Mouse (Mus musculus) heart, postnatal 0 days (tissue): ENCODE measurements around the gene Npff. TPM values are rescaled to one million over a fixed set of nuclear protein-coding genes. Genes with fewer than 3 reads are reported as not detected.

ENCODE experiments used
- ATAC-seq: fragments of 200-750 bp; cut with Nextera tagmentation; 2 replicates; pipeline ENCODE4 v1.8.0; 2017; ENCODE audit warnings: low read depth, moderate number of reproducible peaks, moderate library complexity; ENCODE audit not compliant: insufficient read depth
- DNase-seq: peaks from one replicate; pipeline ENCODE4 v3.0.0-alpha.2; 2016; ENCODE audit warnings: low spot score
- H3K27ac ChIP-seq: fragments of 300-500 bp; sonication (generic); 2 replicates; pipeline ENCODE4 v1.5.1; 2014; ENCODE audit warnings: low read depth, mild to moderate bottlenecking
- H3K27me3 ChIP-seq: fragments of 300-500 bp; sonication (generic); 2 replicates; pipeline ENCODE4 v1.6.1; 2014; ENCODE audit warnings: low read length, mixed read lengths; ENCODE audit not compliant: control insufficient read depth, insufficient read depth
- H3K36me3 ChIP-seq: fragments of 300-500 bp; sonication (generic); replicated peaks from 2 replicates; pipeline ENCODE4 v1.6.1; 2014; ENCODE audit warnings: low read length, mixed read lengths; ENCODE audit not compliant: control insufficient read depth, insufficient read depth
- H3K4me1 ChIP-seq: fragments of 300-500 bp; sonication (generic); 2 replicates; pipeline ENCODE4 v1.6.1; 2014; ENCODE audit warnings: antibody characterized with exemption; ENCODE audit not compliant: control insufficient read depth, insufficient read depth
- H3K4me2 ChIP-seq: fragments of 300-500 bp; sonication (generic); 2 replicates; pipeline ENCODE4 v1.6.1; 2014; ENCODE audit warnings: low read depth, mild to moderate bottlenecking, low read length, moderate library complexity
- H3K4me3 ChIP-seq: fragments of 300-500 bp; sonication (generic); 2 replicates; pipeline ENCODE4 v1.5.1; 2014; ENCODE audit warnings: low read depth, low read length
- H3K9ac ChIP-seq: fragments of 300-500 bp; sonication (generic); replicated peaks from 2 replicates; pipeline ENCODE4 v1.6.1; 2014; ENCODE audit warnings: low read depth, low read length, mixed read lengths
- H3K9me3 ChIP-seq: fragments of 300-500 bp; sonication (generic); replicated peaks from 2 replicates; pipeline ENCODE4 v1.6.1; 2016; ENCODE audit warnings: low read length; ENCODE audit not compliant: control insufficient read depth
- CTCF ChIP-seq: IDR thresholded peaks from 2 replicates; pipeline ENCODE4 v1.5.1; 2016; ENCODE audit warnings: antibody characterized with exemption, control low read depth, low read depth
- EP300 ChIP-seq: IDR thresholded peaks from 2 replicates; pipeline ENCODE4 v1.6.1; 2016; ENCODE audit warnings: antibody characterized with exemption, low read depth
- WGBS: fragments of 180-500 bp; shearing (Covaris S2); extraction: QIAGEN DNeasy Blood & Tissue Kit; methylation state at CpG from one replicate; pipeline ENCODE4 v1.1.7; 2014; 5-methylcytosine and 5-hydroxymethylcytosine counted together
- polyA plus RNA-seq: library from polyadenylated mRNA; unstranded; fragments of >200 nt; fragmentation: Nextera tagmentation; extraction: Ambion mirVana; gene quantifications from 2 replicates; pipeline ENCODE4 v1.2.1, GENCODE M21; 2015
- total RNA-seq: library from RNA; depleted of rRNA; stranded (reverse); fragments of >200 nt; gene quantifications from 2 replicates; pipeline ENCODE4 v1.2.3, GENCODE M21; 2014; ENCODE audit warnings: low replicate concordance; rRNA removed

Gene Npff
- total RNA-seq, result 0.84 TPM in 1 of 2 replicates, not detected in the other
- polyA plus RNA-seq, result 0.89 and 1.1 TPM in 2 replicates

DNA sequence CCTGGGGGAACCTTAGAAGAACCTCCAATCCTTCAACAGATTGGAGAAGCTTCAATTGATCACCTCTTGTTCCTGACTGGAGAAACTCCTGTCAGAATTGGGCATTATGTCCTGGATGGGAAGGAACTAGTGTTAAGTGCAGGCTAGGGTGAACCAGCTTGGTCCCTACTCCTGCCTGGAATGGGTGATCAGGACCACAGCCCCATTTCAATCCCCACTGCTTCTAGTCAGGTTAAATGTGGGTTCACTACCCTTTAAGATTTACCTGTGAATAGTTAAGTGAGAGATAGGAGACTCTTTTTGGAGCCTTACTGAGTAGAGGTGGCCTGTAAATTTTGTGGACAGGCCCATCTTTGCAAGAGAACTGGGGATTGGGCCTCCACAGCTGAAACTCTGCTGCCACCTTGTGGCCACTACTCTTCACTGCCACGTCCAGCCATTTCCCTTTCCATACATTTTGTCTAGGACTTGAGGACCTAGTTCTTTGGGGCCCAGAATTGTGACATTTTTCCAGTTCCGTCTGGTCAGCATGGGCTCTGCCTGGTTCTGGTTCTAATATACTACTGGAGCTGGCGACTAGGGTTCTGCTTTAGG lies at the start of gene Npff:
Gene Npff, minus strand, starts transcription at position 51 of the 594 bp plus-strand sequence.
- Histone ChIP-seq H3K9ac (no peak within 1 kb of the TSS), H3K4me1 (peaks cover 6% of the 10 kb centered on the region), H3K4me2 (no peak within 1 kb of the TSS), H3K4me3 (no peak within 1 kb of the TSS), H3K27ac (no peak within 1 kb of the TSS; the same call in 1 of the 2 replicates), H3K9me3 (no peaks in the 10 kb centered on the region), H3K36me3 (peaks cover 70% of the 10 kb centered on the region), H3K27me3 (no peaks in the 10 kb centered on the region)
- ATAC-seq (peak; percentile 40; the same call in 1 of the 2 replicates), DNase-seq (peak; percentile 82)
- 7% methylated on average over 3 of the region's 3 CpGs for WGBS
- no peak for TF ChIP-seq EP300
- peak; percentile 94 for TF ChIP-seq CTCF

DNA sequence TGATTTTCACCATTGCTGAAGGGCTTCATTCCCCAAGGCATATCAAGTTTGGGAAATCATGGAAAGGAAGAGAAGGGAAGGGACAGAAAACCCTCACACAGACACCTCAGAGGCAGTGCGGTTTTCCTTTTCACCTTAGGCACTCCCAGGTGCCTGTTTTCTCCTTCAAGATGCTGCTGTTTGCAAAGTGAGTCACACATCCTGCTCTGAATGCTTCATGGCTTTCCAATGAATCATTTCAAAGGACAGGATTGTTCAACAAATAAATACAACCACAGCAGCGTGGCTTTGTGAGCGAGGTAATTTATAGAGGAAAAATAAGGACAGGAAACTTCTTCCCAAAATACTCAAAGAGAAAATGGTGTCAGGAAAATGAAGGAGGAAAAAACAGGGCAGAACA lies 47.3 kb upstream of the Npff start:
- no peak for ATAC-seq

DNA sequence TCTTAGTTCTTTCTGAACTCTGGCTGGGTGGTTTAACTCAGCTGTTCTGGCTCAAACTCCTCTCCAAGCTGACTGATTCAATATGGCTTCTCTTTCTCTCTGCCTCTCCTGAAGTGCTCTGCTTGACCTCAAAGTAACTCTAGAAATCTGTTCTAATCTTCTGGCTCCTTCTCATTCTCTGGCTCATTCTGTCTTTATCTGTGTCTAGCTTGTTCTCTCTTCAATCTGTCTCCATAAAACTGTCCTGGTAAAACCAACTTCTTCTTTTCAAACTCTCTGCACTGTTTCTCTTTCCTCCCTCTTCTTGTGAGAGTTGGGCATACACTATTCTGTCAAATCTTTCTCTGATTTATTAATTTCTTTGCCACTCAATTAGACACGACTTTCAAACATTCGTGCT lies 43.1 kb upstream of the Npff start:
- Histone ChIP-seq H3K9me3 (no peaks in the 10 kb centered on the region), H3K4me2 (no peak overlapping the region), H3K9ac (no peak overlapping the region), H3K27ac (no peak overlapping the region), H3K4me1 (no peaks in the 10 kb centered on the region), H3K27me3 (no peaks in the 10 kb centered on the region), H3K36me3 (no peaks in the 10 kb centered on the region; the same call in 1 of the 2 replicates), H3K4me3 (no peak overlapping the region)
- ATAC-seq (no peak), DNase-seq (no peak)
- TF ChIP-seq EP300, result no peak
- TF ChIP-seq CTCF, result no peak
- WGBS, result 89% methylated on average over 2 of the region's 2 CpGs

More for the DNA sequence above, 47.3 kb upstream of the Npff start:
- Histone ChIP-seq H3K27me3 (no peaks in the 10 kb centered on the region), H3K4me3 (no peak overlapping the region), H3K9ac (no peak overlapping the region), H3K9me3 (no peaks in the 10 kb centered on the region), H3K36me3 (no peaks in the 10 kb centered on the region; the same call in 1 of the 2 replicates), H3K27ac (no peak overlapping the region), H3K4me1 (no peaks in the 10 kb centered on the region), H3K4me2 (no peak overlapping the region)
- WGBS, result 69% methylated on average over 3 of the region's 3 CpGs
- no peak for TF ChIP-seq CTCF
- TF ChIP-seq EP300, result no peak
- DNase-seq, result no peak

DNA sequence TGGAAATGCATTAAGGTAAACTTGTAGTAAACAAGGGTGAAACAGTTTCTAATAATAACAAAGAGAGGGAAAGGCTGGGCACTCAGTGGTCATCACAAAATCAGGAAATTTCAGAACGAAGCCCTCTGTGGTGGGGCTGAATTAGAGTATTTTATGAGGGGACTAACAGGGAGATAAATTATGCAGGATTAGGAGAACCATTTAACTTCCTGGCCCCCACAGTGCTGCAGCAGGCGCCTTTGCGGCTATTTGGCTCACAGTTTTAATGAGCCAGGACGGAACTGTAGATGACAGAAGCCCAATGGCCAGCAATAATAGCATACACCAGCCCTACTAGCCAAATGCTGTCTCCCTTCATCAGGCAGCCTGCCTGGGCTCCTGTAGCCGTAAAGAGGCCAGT lies 38.9 kb upstream of the Npff start:
- no peak overlapping the region for H3K9ac ChIP-seq
- no peak for DNase-seq
- H3K9me3 ChIP-seq, result no peaks in the 10 kb centered on the region
- TF ChIP-seq EP300 (no peak), CTCF (no peak)
- H3K4me3 ChIP-seq, result no peak overlapping the region
- H3K27me3 ChIP-seq, result no peaks in the 10 kb centered on the region
- ATAC-seq, result no peak
- no peaks in the 10 kb centered on the region for H3K4me1 ChIP-seq
- H3K4me2 ChIP-seq, result no peak overlapping the region
- H3K27ac ChIP-seq, result no peak overlapping the region
- H3K36me3 ChIP-seq, result peaks cover 5% of the 10 kb centered on the region
- WGBS, result 90% methylated on average over 5 of the region's 5 CpGs

DNA sequence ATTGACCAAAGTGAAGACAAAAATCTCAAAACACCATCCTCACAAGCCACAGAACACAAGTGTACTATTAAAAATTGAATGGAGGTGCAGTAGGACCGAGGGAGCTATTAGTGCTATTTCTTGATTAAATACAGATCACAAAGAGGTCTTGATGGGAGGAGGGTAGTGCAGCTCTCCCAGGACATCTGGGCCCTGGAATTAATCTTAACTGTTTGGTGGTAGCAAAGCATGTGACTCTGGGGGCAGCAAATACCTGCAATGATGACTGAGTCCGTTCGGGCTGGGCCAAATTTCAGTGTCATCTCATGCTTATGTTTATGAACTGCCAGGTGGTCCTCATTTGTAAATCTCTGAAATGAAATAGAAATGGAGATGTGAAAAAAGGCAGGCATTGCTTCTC lies 38.3 kb upstream of the Npff start:
- no peak for ATAC-seq
- no peak overlapping the region for H3K9ac ChIP-seq
- WGBS, result 87% methylated on average over 3 of the region's 3 CpGs

DNA sequence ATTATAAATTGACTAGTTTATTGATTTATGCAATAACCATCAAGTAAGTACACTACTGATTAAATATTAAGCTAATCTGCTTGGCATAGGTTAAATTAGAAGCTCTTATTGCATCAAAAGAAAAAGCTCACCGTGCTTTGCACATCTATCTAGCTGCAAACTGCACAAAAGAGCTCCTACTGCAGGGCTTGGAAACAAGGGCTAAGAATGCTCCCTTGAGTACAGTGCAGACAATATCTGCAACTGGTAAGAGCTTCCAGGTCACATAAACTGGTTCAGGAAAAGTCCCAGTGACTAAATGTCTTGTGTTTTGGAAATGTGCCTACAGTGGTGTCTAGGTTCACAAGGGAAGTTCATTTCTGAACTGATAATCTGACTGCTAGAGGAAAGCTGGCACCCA lies 37.7 kb upstream of the Npff start:
- H3K4me2 ChIP-seq, result no peak overlapping the region
- 86% methylated on average over 1 of the region's 1 CpGs for WGBS
- H3K27ac ChIP-seq, result no peak overlapping the region
- H3K9ac ChIP-seq, result no peak overlapping the region
- TF ChIP-seq CTCF (no peak), EP300 (no peak)
- H3K9me3 ChIP-seq, result no peaks in the 10 kb centered on the region
- DNase-seq, result no peak
- H3K4me3 ChIP-seq, result no peak overlapping the region
- no peaks in the 10 kb centered on the region for H3K4me1 ChIP-seq
- H3K36me3 ChIP-seq, result peaks cover 12% of the 10 kb centered on the region
- no peak for ATAC-seq
- no peaks in the 10 kb centered on the region for H3K27me3 ChIP-seq

More for the DNA sequence above, 38.3 kb upstream of the Npff start:
- H3K4me1 ChIP-seq, result no peaks in the 10 kb centered on the region
- TF ChIP-seq CTCF, result no peak
- TF ChIP-seq EP300, result no peak
- peaks cover 7% of the 10 kb centered on the region for H3K36me3 ChIP-seq
- no peak overlapping the region for H3K27ac ChIP-seq
- H3K4me2 ChIP-seq, result no peak overlapping the region
- H3K4me3 ChIP-seq, result no peak overlapping the region
- no peak for DNase-seq
- no peaks in the 10 kb centered on the region for H3K9me3 ChIP-seq
- H3K27me3 ChIP-seq, result no peaks in the 10 kb centered on the region
